Mouse (Mus musculus) olfactory bulb, adult 2 months (tissue): Measurements from ENCODE around the gene Aff2.

Experiments
- CTCF ChIP-seq: fragments of 200-500 bp; IDR thresholded peaks from 2 replicates; pipeline ENCODE4 v1.5.1; 2012; ENCODE audit warnings: low read depth, mild to moderate bottlenecking, low read length, moderate library complexity; ENCODE audit not compliant: insufficient read depth
- POLR2A ChIP-seq: fragments of 200-500 bp; IDR thresholded peaks from 2 replicates; pipeline ENCODE4 v1.6.1; 2012; ENCODE audit warnings: mild to moderate bottlenecking, low read depth, low read length, moderate library complexity; ENCODE audit not compliant: insufficient read depth

- no peak for TF ChIP-seq POLR2A
- TF ChIP-seq CTCF: no peak
Observed at GRCm38 (mm10) chrX:69666145-69666677, 306.1 kb downstream of the Aff2 start.
